In genomic region chr4:33188781-33189734, GRCm38 (mm10) we compare ENCODE assay signal across 8 mouse cellular contexts. TPM values are rescaled to one million over a fixed set of nuclear protein-coding genes. Genes with fewer than 3 reads are reported as not detected.
DNase-seq lines count a peak whose midpoint lies in the region; ATAC-seq lines count a peak whose summit lies in the region.

No protein-coding gene starts in this region.

- H3K27me3 ChIP-seq in intestine, embryonic 14.5 days (replicated peaks; ENCODE audit: control insufficient read depth, insufficient read depth, low read length) = no peaks in the 10 kb centered on the region

- DNase-seq in adrenal gland, adult 18-20 months (ENCODE audit: low spot score in 2 of 2) = peak; percentile 79 to 89
- DNase-seq in embryo, embryonic 9.5 days (ENCODE audit: extremely low spot score) = peak; percentile 78
- peak; percentile 90 for DNase-seq in gastrocnemius, postnatal 25 days
- peak; percentile 86 for DNase-seq in intestine, embryonic 14.5 days (ENCODE audit: low spot score)
- DNase-seq in left cerebral cortex, postnatal 10 days (ENCODE audit: extremely low spot score in 1 of 2, low spot score in 2 of 2) = peak; percentile 84 to 91
- peak; percentile 86 for DNase-seq in right cerebral cortex, postnatal 25 days
- peak; percentile 72 for DNase-seq in urinary bladder, postnatal 25 days (ENCODE audit: low spot score)

- WGBS in intestine, embryonic 14.5 days = under 1% methylated on average over 123 of the region's 123 CpGs

- H3K4me2 ChIP-seq in intestine, embryonic 14.5 days (ENCODE audit: low read length) = peak overlapping the region; percentile 96

- H3K27ac ChIP-seq in intestine, embryonic 14.5 days (ENCODE audit: low read depth) = peak overlapping the region; percentile 80

- H3K9ac ChIP-seq in intestine, embryonic 14.5 days (ENCODE audit: low read length) = peak overlapping the region; percentile 53

- peak; percentile 91 for ATAC-seq in intestine, embryonic 14.5 days (replicated peaks; ENCODE audit: low FRiP score, low TSS enrichment, low read depth)
- peak; percentile 94 for ATAC-seq in megakaryocyte progenitor cell, adult 5-6 weeks (replicated peaks; ENCODE audit: poor library complexity)

- H3K9me3 ChIP-seq in intestine, embryonic 14.5 days (ENCODE audit: control insufficient read depth, low read length) = no peaks in the 10 kb centered on the region

- H3K36me3 ChIP-seq in intestine, embryonic 14.5 days (ENCODE audit: control insufficient read depth, insufficient read depth, low read length) = no peaks in the 10 kb centered on the region

- intact Hi-C loops in left cerebral cortex, postnatal 10 days (cut with DNase I) = no loop called here

- 0 out of 2 replicates have a peak, but pooled peaks cover 8% of the 10 kb centered on the region for H3K4me1 ChIP-seq in intestine, embryonic 14.5 days (replicated peaks; ENCODE audit: control insufficient read depth, insufficient read depth, low read length)

- H3K4me3 ChIP-seq in intestine, embryonic 14.5 days (ENCODE audit: low read depth, low read length) = peak overlapping the region; percentile 52

RNA-seq across cellular contexts. Expression of gene Pm20d2, which starts 0.5 kb away (rescaled TPM):
- total RNA-seq in adrenal gland, adult 18-20 months (2021) = 10 to 100 TPM; 10.3 to 37.9 TPM
- 10 to 100 TPM; 36.7 to 39.6 TPM for total RNA-seq in gastrocnemius, postnatal 25 days (2021)
- polyA plus RNA-seq in intestine, embryonic 14.5 days (2014; fragmentation: Nextera tagmentation; extraction: Ambion mirVana) = 1.2 TPM in 2 replicates
- total RNA-seq in left cerebral cortex, postnatal 10 days (2021) = 1 to 10 TPM; 6.6 to 8.1 TPM
- total RNA-seq in megakaryocyte progenitor cell, adult 5-6 weeks (2015) = 0.24 and 0.47 TPM in 2 replicates
- 0.37 TPM in 1 of 2 replicates, not detected in the other for total RNA-seq in megakaryocyte progenitor cell, adult 5-6 weeks (2017)

RNA-seq across cellular contexts. Expression of gene Srsf12, which starts 19.7 kb away (rescaled TPM):
- 1 to 10 TPM in 1 of 2 experiments, under 1 TPM in 1; 0.86 to 1.0 TPM for total RNA-seq in adrenal gland, adult 18-20 months (2021)
- total RNA-seq in gastrocnemius, postnatal 25 days (2021) = not detected
- polyA plus RNA-seq in intestine, embryonic 14.5 days (2014; fragmentation: Nextera tagmentation; extraction: Ambion mirVana) = 9.5 and 9.8 TPM in 2 replicates
- total RNA-seq in left cerebral cortex, postnatal 10 days (2021) = 10 to 100 TPM; 38.6 to 41.6 TPM
- not detected in 2 replicates for total RNA-seq in megakaryocyte progenitor cell, adult 5-6 weeks (2015)
- total RNA-seq in megakaryocyte progenitor cell, adult 5-6 weeks (2017) = not detected in 2 replicates

RNA-seq across cellular contexts. Expression of gene Gabrr1, which starts 56.7 kb away (rescaled TPM):
- not detected for total RNA-seq in adrenal gland, adult 18-20 months (2021)
- under 1 TPM in 1 of 2 experiments, not detected in 1; 0.11 TPM for total RNA-seq in gastrocnemius, postnatal 25 days (2021)
- not detected in 2 replicates for polyA plus RNA-seq in intestine, embryonic 14.5 days (2014; fragmentation: Nextera tagmentation; extraction: Ambion mirVana)
- under 1 TPM; 0.19 to 0.20 TPM for total RNA-seq in left cerebral cortex, postnatal 10 days (2021)
- not detected in 2 replicates for total RNA-seq in megakaryocyte progenitor cell, adult 5-6 weeks (2015)
- total RNA-seq in megakaryocyte progenitor cell, adult 5-6 weeks (2017) = not detected in 2 replicates

Comparison
In these comparisons a context has a peak if more than half of its experiments do, and no peak if none do; other contexts are left out.
1. Peak in every context shown above with its lines: DNase-seq, ATAC-seq, H3K4me3 ChIP-seq and H3K27ac ChIP-seq.
2. RNA of gene Pm20d2, which starts 0.5 kb away (total RNA-seq): 36.7 to 39.6 TPM in gastrocnemius, postnatal 25 days, 10.3 to 37.9 TPM in adrenal gland, adult 18-20 months and 6.6 to 8.1 TPM in left cerebral cortex, postnatal 10 days; 0.24 to 0.47 TPM in megakaryocyte progenitor cell, adult 5-6 weeks; every median in the first group is over 4 times any median in the second.
3. RNA of gene Srsf12, which starts 19.7 kb away (total RNA-seq): 38.6 to 41.6 TPM in left cerebral cortex, postnatal 10 days; 0.86 to 1.0 TPM in adrenal gland, adult 18-20 months, not detected in megakaryocyte progenitor cell, adult 5-6 weeks and not detected in gastrocnemius, postnatal 25 days; every median in the first group is over 10 times any median in the second.